ENCODE assay signal across 8 mouse cellular contexts in genomic region chr7:80860729-80861274, GRCm38 (mm10). TPM values are rescaled to one million over a fixed set of nuclear protein-coding genes. Genes with fewer than 3 reads are reported as not detected.
DNase-seq lines count a peak whose midpoint lies in the region; ATAC-seq and TF ChIP-seq lines count a peak whose summit lies in the region.

Gene Zscan2 (plus strand): TSS chr7:80860920.

- H3K36me3 ChIP-seq in hindbrain, embryonic 10.5 days = peaks cover 30% of the 10 kb centered on the region
- no peaks in the 10 kb centered on the region for H3K36me3 ChIP-seq in lung, postnatal 0 days (ENCODE audit: insufficient read depth, low read length)

- WGBS in hindbrain, embryonic 10.5 days = under 1% methylated on average over 40 of the region's 40 CpGs
- WGBS in lung, postnatal 0 days = under 1% methylated on average over 39 of the region's 40 CpGs

- DNase-seq in MN1 (ENCODE audit: low spot score) = peak; percentile 96
- DNase-seq in cerebellum, adult 9-10 months = peak; percentile 94
- peak; percentile 96 for DNase-seq in hindbrain, embryonic 10.5 days (ENCODE audit: low spot score)
- peak; percentile 94 for DNase-seq in layer of hippocampus, adult 9-11 months
- peak; percentile 98 for DNase-seq in lung, postnatal 0 days (ENCODE audit: low spot score)
- peak; percentile 73 for DNase-seq in ovary, postnatal 14 days (ENCODE audit: low spot score)
- DNase-seq in thymus, postnatal 14 days = peak; percentile 90

- H3K9me3 ChIP-seq in hindbrain, embryonic 10.5 days = no peaks in the 10 kb centered on the region
- H3K9me3 ChIP-seq in lung, postnatal 0 days (ENCODE audit: low read length) = no peaks in the 10 kb centered on the region

- H3K4me2 ChIP-seq in lung, postnatal 0 days (replicated peaks; ENCODE audit: low read depth, low read length) = peak within 1 kb of the TSS; percentile 60

- no peak for TF ChIP-seq EP300 in lung, postnatal 0 days (IDR thresholded peaks at IDR 0.05)

- peak; percentile 95 for ATAC-seq in frontal cortex, adult (ENCODE audit: low TSS enrichment)
- peak; percentile 98 for ATAC-seq in lung, postnatal 0 days

- no peak for TF ChIP-seq CTCF in lung, postnatal 0 days (IDR thresholded peaks at IDR 0.05)

- peak within 1 kb of the TSS; percentile 83 for H3K4me3 ChIP-seq in hindbrain, embryonic 10.5 days
- H3K4me3 ChIP-seq in lung, postnatal 0 days (ENCODE audit: low read depth, low read length) = peak within 1 kb of the TSS; percentile 84

- H3K27me3 ChIP-seq in hindbrain, embryonic 10.5 days (ENCODE audit: insufficient read depth, poor library complexity, severe bottlenecking) = no peaks in the 10 kb centered on the region
- H3K27me3 ChIP-seq in lung, postnatal 0 days (replicated peaks; ENCODE audit: insufficient read depth, low read length) = no peaks in the 10 kb centered on the region

- H3K9ac ChIP-seq in lung, postnatal 0 days (replicated peaks; ENCODE audit: low read depth) = peak within 1 kb of the TSS; percentile 66

- H3K27ac ChIP-seq in hindbrain, embryonic 10.5 days = peak within 1 kb of the TSS; percentile 98
- peak within 1 kb of the TSS; percentile 83 for H3K27ac ChIP-seq in lung, postnatal 0 days (ENCODE audit: low read length)

- H3K4me1 ChIP-seq in hindbrain, embryonic 10.5 days (replicated peaks) = peaks cover 43% of the 10 kb centered on the region
- H3K4me1 ChIP-seq in lung, postnatal 0 days (ENCODE audit: insufficient read depth, low read depth, low read length) = peaks cover 11% of the 10 kb centered on the region

RNA-seq across cellular contexts. Expression of gene Zscan2, which starts in this region (rescaled TPM):
- polyA plus RNA-seq in hindbrain, embryonic 10.5 days (2016; fragmentation: Nextera tagmentation; extraction: Ambion mirVana) = 3.6 and 4.0 TPM in 2 replicates
- polyA plus RNA-seq in lung, postnatal 0 days (2015; fragmentation: Nextera tagmentation; extraction: Ambion mirVana) = 1.1 and 1.5 TPM in 2 replicates

Comparison
In these comparisons a context has a peak if more than half of its experiments do, and no peak if none do; other contexts are left out.
1. Peak in every context shown above with its lines: DNase-seq, ATAC-seq, H3K4me3 ChIP-seq and H3K27ac ChIP-seq.